Mouse (Mus musculus): ENCODE results near the gene Rarb. TPM values are rescaled to one million over a fixed set of nuclear protein-coding genes. Genes with fewer than 3 reads are reported as not detected.

Rarb gene
- polyA plus RNA-seq (2021; fragmentation: Nextera tagmentation), result 4.0 and 4.9 TPM in 2 replicates
- long read RNA-seq, experiment 1, partial matches to known transcripts, result 0 of 8 reads
- long read RNA-seq, experiment 1, other reads (novel, unspliced or antisense), result 4 of 8 reads
- long read RNA-seq, experiment 2, transcript Rarb-201 (8 exons, 3,108 nt), result major isoform, 36 of 43 reads
- long read RNA-seq, experiment 2, partial matches to known transcripts, result 0 of 43 reads
- long read RNA-seq, experiment 2, other reads (novel, unspliced or antisense), result 7 of 43 reads

GRCm38 (mm10) chr14:16818602-16819250, at the start of gene Rarb:
Rarb (minus strand) TSS chr14:16819156.

